ENCODE assay signal across 17 mouse cellular contexts in the genomic region with DNA sequence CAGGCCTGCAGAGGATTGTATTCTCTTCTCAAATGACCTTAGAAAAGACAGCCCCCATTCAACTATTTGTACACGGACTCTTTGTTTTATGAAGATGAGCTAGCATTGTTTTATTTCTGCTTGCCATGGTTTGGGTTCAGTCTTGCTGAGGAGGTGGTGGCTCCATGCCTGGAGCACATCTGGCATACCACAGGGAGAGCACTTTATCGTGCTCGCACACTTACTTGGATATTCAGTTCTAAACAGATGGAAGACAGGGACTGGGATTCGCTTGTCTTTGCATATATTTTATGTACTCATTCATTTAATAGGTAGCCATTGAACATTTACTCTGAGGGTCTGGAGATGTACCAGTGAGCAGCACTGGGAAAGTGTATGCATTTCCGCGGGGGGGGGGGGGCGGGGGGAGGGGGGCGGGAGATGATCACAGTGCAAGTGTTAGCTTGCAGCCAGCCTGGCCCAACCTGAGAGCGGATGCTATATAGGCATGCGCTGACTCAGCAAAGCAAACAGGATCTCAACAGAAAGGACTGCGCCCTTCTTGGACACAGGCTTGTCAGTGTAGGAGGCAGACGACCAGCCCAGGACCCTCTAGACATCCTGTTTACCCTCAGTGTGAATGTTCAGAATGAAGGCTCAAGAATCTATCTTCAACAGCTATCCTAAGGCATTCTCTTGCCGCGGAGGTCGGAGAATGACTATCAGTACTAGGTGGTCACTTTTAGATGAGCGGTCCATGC. TPM values are rescaled to one million over a fixed set of nuclear protein-coding genes. Genes with fewer than 3 reads are reported as not detected.
"Had no signal": no experiment of that assay in that cellular context is flagged by ENCODE, and none has a peak within 500 bp of the region (broad histone marks: within the 10 kb centered on the region; RNA-seq: fewer than 3 reads in every experiment).

No protein-coding gene starts in this region.

- H3K36me3 ChIP-seq: limb, embryonic 10.5 days; liver, embryonic 15.5 days; midbrain, embryonic 12.5 days; stomach, embryonic 15.5 days had no signal

- H3K9me3 ChIP-seq: limb, embryonic 10.5 days; liver, embryonic 15.5 days; midbrain, embryonic 12.5 days; stomach, embryonic 15.5 days had no signal

- H3K4me2 ChIP-seq: liver, embryonic 11.5 days; liver, embryonic 15.5 days; lung, embryonic 14.5 days; midbrain, embryonic 12.5 days; stomach, embryonic 15.5 days had no signal

- H3K4me3 ChIP-seq: layer of hippocampus, adult 2 months; limb, embryonic 10.5 days; liver, embryonic 15.5 days; megakaryocyte, embryonic 14.5 days; midbrain, embryonic 12.5 days; stomach, embryonic 15.5 days had no signal

- DNase-seq: kidney, postnatal 10 days; kidney, postnatal 4 days; lung, embryonic 14.5 days; lung, postnatal 10 days; lung, postnatal 4 days; retina, postnatal 1 day; thymus, adult 2 months; thymus, postnatal 36 days had no signal

- H3K27me3 ChIP-seq: liver, embryonic 15.5 days; megakaryocyte, embryonic 14.5 days; midbrain, embryonic 12.5 days; stomach, embryonic 15.5 days had no signal

- ATAC-seq: midbrain, embryonic 16.5 days had no signal

- H3K27ac ChIP-seq: layer of hippocampus, adult 2 months; limb, embryonic 10.5 days; liver, embryonic 15.5 days; midbrain, embryonic 12.5 days; stomach, embryonic 15.5 days had no signal

- H3K9ac ChIP-seq: liver, embryonic 15.5 days; lung, embryonic 14.5 days; midbrain, embryonic 12.5 days; stomach, embryonic 15.5 days had no signal

- H3K4me1 ChIP-seq: liver, embryonic 15.5 days; midbrain, embryonic 12.5 days; stomach, embryonic 15.5 days had no signal

RNA-seq across cellular contexts. Expression of a gene that starts 35.5 kb away (rescaled TPM):
- polyA plus RNA-seq: kidney, embryonic 14.5 days; lung, embryonic 14.5 days; thymus, adult 2 months had no signal
